Mouse (Mus musculus) testis, adult 2 months (tissue): ENCODE measurements around the gene Gpr153.

Experiments
- CTCF ChIP-seq: fragments of 200-500 bp; IDR thresholded peaks from 2 replicates; pipeline ENCODE4 v1.5.1; 2012; ENCODE audit warnings: low read depth, mild to moderate bottlenecking, inconsistent platforms, low read length, moderate library complexity; ENCODE audit not compliant: control insufficient read depth, insufficient read depth, insufficient replicate concordance
- POLR2A ChIP-seq: fragments of 200-500 bp; IDR thresholded peaks from 2 replicates; pipeline ENCODE4 v1.6.1; 2012; ENCODE audit warnings: low read depth, mild to moderate bottlenecking, inconsistent platforms, low read length, moderate library complexity; ENCODE audit not compliant: control insufficient read depth

- TF ChIP-seq CTCF (no peak), POLR2A (no peak)
Measured at GRCm38 (mm10) chr4:152263512-152264176, 10.4 kb upstream of the Gpr153 start.
